Mouse (Mus musculus) neutrophil, adult 65 days (primary cell): ENCODE results near the gene Rspry1. TPM values are rescaled to one million over a fixed set of nuclear protein-coding genes. Genes with fewer than 3 reads are reported as not detected.

Source experiments
- total RNA-seq: library from RNA; stranded (reverse); gene quantifications from 2 replicates; pipeline ENCODE4 v1.2.4, GENCODE M21; 2023

Rspry1 gene
- 24.1 and 26.2 TPM in 2 replicates for total RNA-seq

DNA sequence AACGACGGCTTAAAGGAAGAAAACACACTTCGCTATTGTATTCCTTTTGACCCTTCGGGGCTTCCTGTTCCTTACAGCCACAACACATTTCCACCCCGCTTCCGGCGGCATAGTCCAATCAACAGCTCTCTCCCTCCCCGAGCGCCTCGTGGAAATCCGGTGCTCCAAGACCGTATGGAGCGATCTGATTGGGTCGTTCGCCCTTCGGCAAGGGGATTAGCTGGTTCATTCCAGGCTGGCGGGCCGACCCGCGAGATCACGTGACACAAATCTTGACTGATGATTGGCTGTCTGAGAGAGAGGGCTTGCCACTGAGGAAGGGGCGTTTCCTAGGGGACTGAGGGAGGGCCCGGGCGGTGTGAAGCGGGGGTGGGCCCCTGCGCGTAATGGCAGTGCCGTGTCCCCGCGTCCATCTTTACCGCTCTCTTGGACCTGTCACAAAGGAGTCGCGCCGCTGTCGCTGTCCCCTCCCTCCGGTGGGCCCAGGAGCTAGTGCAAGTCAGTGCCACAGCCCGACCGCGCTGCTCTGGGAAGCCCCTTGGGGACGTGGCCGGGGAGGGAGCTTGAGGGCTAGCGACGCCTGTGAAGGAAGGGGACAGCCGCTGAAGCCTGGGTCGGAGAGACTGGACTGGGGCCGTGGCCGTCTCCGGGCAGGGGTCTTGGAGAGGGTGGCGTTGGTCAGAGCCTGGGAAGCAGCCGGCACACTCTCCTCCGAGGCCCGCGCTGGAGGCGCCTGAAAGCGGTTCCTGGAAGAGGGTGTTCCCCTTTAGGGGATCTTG lies at the start of gene Rspry1, which contains the start of gene Fam192a:
Gene Rspry1, plus strand, starts transcription at position 331 of the 779 bp plus-strand sequence.
Gene Fam192a, minus strand, starts transcription at position 391 of the 779 bp plus-strand sequence.

DNA sequence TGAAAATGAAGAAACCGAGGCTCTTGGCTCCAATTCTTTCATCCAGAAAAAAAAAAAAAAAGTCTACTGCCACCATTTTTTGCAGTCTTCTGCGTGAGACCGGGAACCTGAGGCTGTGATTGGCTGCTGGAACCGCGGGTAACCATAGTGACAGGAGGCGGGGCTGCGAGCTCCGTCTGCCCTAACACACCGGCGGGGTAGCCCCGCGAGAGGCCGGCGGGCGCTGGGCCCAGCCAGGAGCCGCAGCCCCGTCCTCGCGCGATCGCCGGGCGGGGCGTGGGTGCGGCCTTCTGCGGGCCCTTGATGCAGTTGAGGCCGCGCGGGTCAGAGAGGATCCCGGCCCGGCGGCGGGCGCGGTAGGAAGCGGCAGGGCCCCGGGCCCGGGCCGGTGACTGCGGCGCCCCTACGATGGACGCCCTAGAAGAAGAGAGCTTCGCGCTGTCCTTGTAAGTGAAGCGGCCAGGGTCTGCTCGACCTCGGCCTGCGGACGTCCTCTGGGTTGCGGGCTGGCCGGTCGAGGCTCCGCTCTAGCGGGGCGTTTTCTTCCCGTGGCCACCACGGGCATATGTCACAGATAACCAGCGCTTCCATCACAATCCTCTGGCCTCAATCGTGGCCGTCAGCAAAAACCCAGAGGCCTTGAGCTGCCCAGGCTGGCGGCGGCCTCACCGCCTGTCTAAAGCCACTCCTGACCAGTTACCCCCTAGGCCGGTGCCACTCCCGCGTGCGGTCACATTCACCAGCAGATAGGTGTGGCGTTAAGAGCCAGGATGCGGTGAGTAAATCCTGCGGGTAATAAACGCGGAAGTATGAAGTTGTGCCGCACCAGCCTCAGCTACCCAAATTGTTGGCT lies 64.9 kb downstream of the Rspry1 start, which contains the start of gene Arl2bp:
Gene Arl2bp, plus strand, starts transcription at position 145 of the 853 bp plus-strand sequence.

DNA sequence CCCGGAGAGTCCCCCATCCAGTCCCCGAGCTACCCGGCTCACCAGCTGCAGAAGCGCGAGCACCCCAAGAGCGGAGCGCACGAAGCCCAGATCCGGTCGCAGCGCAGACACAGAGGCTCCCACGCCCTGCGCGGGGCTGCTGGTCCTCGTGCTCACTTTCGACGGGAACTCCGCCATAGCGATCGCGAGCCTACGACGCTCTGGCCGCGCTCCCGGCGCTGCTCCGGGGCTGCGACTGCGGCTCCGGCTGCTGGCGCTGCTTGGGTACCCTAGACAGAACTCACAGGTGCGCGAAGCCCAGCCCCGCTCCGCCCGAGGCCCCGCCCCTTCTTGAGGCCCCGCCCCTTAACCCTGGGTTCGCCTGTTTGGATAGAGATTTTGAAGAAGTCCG lies 94.3 kb downstream of the Rspry1 start, which contains the start of gene Pllp:
Gene Pllp, minus strand, starts transcription at position 285 of the 391 bp plus-strand sequence.

Other genes with a start within 250 kb of the Rspry1 start
- gene Herpud1, start 215.5 kb upstream of the Rspry1 start, total RNA-seq: 200 and 227 TPM in 2 replicates
- gene Nlrc5, start 167.6 kb upstream of the Rspry1 start, total RNA-seq: 12.1 and 18.9 TPM in 2 replicates
- 138 and 192 TPM in 2 replicates for gene Cpne2, start 68.9 kb upstream of the Rspry1 start, total RNA-seq
- gene Fam192a, start 60 bp downstream of the Rspry1 start, total RNA-seq: 21.8 and 24.0 TPM in 2 replicates
- 99.9 and 112 TPM in 2 replicates for gene Arl2bp, start 64.7 kb downstream of the Rspry1 start, total RNA-seq
- gene Pllp, start 94.3 kb downstream of the Rspry1 start, total RNA-seq: not detected in 2 replicates
- not detected in 2 replicates for gene Ccl22, start 143.7 kb downstream of the Rspry1 start, total RNA-seq
- not detected in 2 replicates for gene Cx3cl1, start 170.1 kb downstream of the Rspry1 start, total RNA-seq
- gene Ccl17, start 208.5 kb downstream of the Rspry1 start, total RNA-seq: not detected in 2 replicates
- gene Coq9, start 236.4 kb downstream of the Rspry1 start, total RNA-seq: 20.1 and 22.0 TPM in 2 replicates
- 44.8 and 46.9 TPM in 2 replicates for gene Ciapin1, start 236.4 kb downstream of the Rspry1 start, total RNA-seq